In the genomic region with DNA sequence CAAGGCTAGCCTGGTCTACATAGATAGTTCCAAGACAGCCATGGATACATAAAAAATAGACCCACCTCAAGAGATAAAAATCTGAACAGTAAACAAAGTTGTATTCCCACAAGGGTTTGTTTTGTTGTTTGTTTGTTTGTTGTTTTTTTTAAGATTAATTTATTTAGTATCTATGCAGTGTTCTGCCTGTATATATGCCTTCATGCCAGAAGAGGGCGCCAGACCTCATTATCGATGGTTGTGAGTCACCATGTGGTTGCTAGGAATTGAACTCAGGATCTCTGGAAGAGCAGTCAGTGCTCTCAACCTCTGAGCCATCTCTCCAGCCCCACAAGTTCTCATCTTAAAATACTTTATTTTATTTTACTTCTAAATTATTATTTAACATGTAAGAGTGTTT, we compare ENCODE assay signal across 20 mouse cellular contexts. TPM values are rescaled to one million over a fixed set of nuclear protein-coding genes. Genes with fewer than 3 reads are reported as not detected.
DNase-seq lines count a peak whose midpoint lies in the region; ATAC-seq and TF ChIP-seq lines count a peak whose summit lies in the region.
"Had no signal": no experiment of that assay in that cellular context is flagged by ENCODE, and none has a peak within 500 bp of the region (broad histone marks: within the 10 kb centered on the region; RNA-seq: fewer than 3 reads in every experiment).

No protein-coding gene starts in this region.

- H3K4me3 ChIP-seq in intestine, postnatal 0 days (ENCODE audit: low read depth, low read length), result no peak overlapping the region
- H3K4me3 ChIP-seq in intestine, embryonic 15.5 days (replicated peaks), result no peak overlapping the region
- no peak overlapping the region for H3K4me3 ChIP-seq in lung, postnatal 0 days (ENCODE audit: low read depth, low read length)
- H3K4me3 ChIP-seq: forebrain, embryonic 12.5 days; heart, embryonic 15.5 days; limb, embryonic 15.5 days; neural tube, embryonic 12.5 days had no signal

- no peaks in the 10 kb centered on the region for H3K9me3 ChIP-seq in intestine, postnatal 0 days (ENCODE audit: control insufficient read depth)
- H3K9me3 ChIP-seq in intestine, embryonic 15.5 days, result no peaks in the 10 kb centered on the region
- H3K9me3 ChIP-seq in lung, postnatal 0 days (ENCODE audit: low read length), result no peaks in the 10 kb centered on the region
- H3K9me3 ChIP-seq: forebrain, embryonic 12.5 days; heart, embryonic 15.5 days; limb, embryonic 15.5 days; neural tube, embryonic 12.5 days had no signal

- no peaks in the 10 kb centered on the region for H3K36me3 ChIP-seq in intestine, postnatal 0 days (ENCODE audit: control insufficient read depth, insufficient read depth)
- no peaks in the 10 kb centered on the region for H3K36me3 ChIP-seq in intestine, embryonic 15.5 days
- H3K36me3 ChIP-seq in lung, postnatal 0 days (ENCODE audit: insufficient read depth, low read length), result no peaks in the 10 kb centered on the region
- H3K36me3 ChIP-seq: forebrain, embryonic 12.5 days; heart, embryonic 15.5 days; limb, embryonic 15.5 days; neural tube, embryonic 12.5 days had no signal

- H3K9ac ChIP-seq in intestine, postnatal 0 days (ENCODE audit: low read depth, low read length), result no peak overlapping the region
- H3K9ac ChIP-seq in intestine, embryonic 15.5 days, result no peak overlapping the region
- no peak overlapping the region for H3K9ac ChIP-seq in lung, postnatal 0 days (replicated peaks; ENCODE audit: low read depth)
- H3K9ac ChIP-seq: forebrain, embryonic 12.5 days; heart, embryonic 15.5 days; limb, embryonic 15.5 days; neural tube, embryonic 12.5 days had no signal

- TF ChIP-seq CTCF in intestine, postnatal 0 days (IDR thresholded peaks at IDR 0.05; ENCODE audit: low read depth), result peak; percentile 19; the same call in 1 of the 2 replicates
- 0 out of 2 replicates have a peak, but pooled peaks have one; percentile 4 for TF ChIP-seq CTCF in lung, postnatal 0 days (IDR thresholded peaks at IDR 0.05)

- no peak overlapping the region for H3K27ac ChIP-seq in intestine, postnatal 0 days (ENCODE audit: low read depth, low read length)
- H3K27ac ChIP-seq in intestine, embryonic 15.5 days, result no peak overlapping the region
- no peak overlapping the region for H3K27ac ChIP-seq in lung, postnatal 0 days (ENCODE audit: low read length)
- H3K27ac ChIP-seq: forebrain, embryonic 12.5 days; heart, embryonic 15.5 days; limb, embryonic 15.5 days; neural tube, embryonic 12.5 days had no signal

- no peak overlapping the region for H3K4me2 ChIP-seq in intestine, postnatal 0 days (replicated peaks; ENCODE audit: low read depth)
- H3K4me2 ChIP-seq in intestine, embryonic 15.5 days (replicated peaks), result no peak overlapping the region
- no peak overlapping the region for H3K4me2 ChIP-seq in lung, postnatal 0 days (replicated peaks; ENCODE audit: low read depth, low read length)
- H3K4me2 ChIP-seq: forebrain, embryonic 12.5 days; heart, embryonic 15.5 days; limb, embryonic 15.5 days; midbrain, embryonic 11.5 days; neural tube, embryonic 12.5 days had no signal

- ATAC-seq in intestine, postnatal 0 days, result no peak
- no peak for ATAC-seq in intestine, embryonic 15.5 days
- no peak for ATAC-seq in lung, postnatal 0 days

- no peaks in the 10 kb centered on the region for H3K27me3 ChIP-seq in intestine, postnatal 0 days (replicated peaks; ENCODE audit: control insufficient read depth, insufficient read depth, low read length)
- no peaks in the 10 kb centered on the region for H3K27me3 ChIP-seq in intestine, embryonic 15.5 days (replicated peaks)
- H3K27me3 ChIP-seq in lung, postnatal 0 days (replicated peaks; ENCODE audit: insufficient read depth, low read length), result no peaks in the 10 kb centered on the region
- H3K27me3 ChIP-seq: limb, embryonic 15.5 days; neural tube, embryonic 12.5 days had no signal

- no peak for DNase-seq in lung, postnatal 0 days (ENCODE audit: low spot score)
- no peak for DNase-seq in lung, postnatal 14 days
- peak; percentile 9 for DNase-seq in c-Kit-positive CD71-positive TER-119-positive erythroid progenitor cells, embryonic 14.5 days (ENCODE audit: low spot score)
- DNase-seq in layer of hippocampus, adult 11-12 months (ENCODE audit: low spot score), result no peak
- no peak for DNase-seq in adrenal gland, postnatal 4 days (ENCODE audit: low spot score in 2 of 2)
- DNase-seq: adrenal gland, adult 2 months; cerebellum, adult 9-10 months; gastrocnemius, postnatal 25 days; kidney, adult 8-10 months; kidney, postnatal 36 days; lung, adult 2 months; right cerebral cortex, postnatal 4 days; thymus, postnatal 4 days had no signal

- WGBS in intestine, postnatal 0 days, result 28% methylated on average over 2 of the region's 2 CpGs
- WGBS in intestine, embryonic 15.5 days, result 32% methylated on average over 2 of the region's 2 CpGs
- WGBS in lung, postnatal 0 days, result 30% methylated on average over 2 of the region's 2 CpGs

- no peaks in the 10 kb centered on the region for H3K4me1 ChIP-seq in intestine, postnatal 0 days (replicated peaks; ENCODE audit: control insufficient read depth, insufficient read depth, low read length)
- no peaks in the 10 kb centered on the region for H3K4me1 ChIP-seq in intestine, embryonic 15.5 days (replicated peaks)
- H3K4me1 ChIP-seq in lung, postnatal 0 days (ENCODE audit: insufficient read depth, low read depth, low read length), result no peaks in the 10 kb centered on the region
- H3K4me1 ChIP-seq: heart, embryonic 15.5 days; limb, embryonic 15.5 days had no signal

- TF ChIP-seq EP300 in lung, postnatal 0 days (IDR thresholded peaks at IDR 0.05), result no peak

RNA-seq across cellular contexts. Expression of a gene that starts 47.6 kb away (rescaled TPM):
- 0.47 and 0.76 TPM in 2 replicates for polyA plus RNA-seq in intestine, postnatal 0 days (2015; fragmentation: Nextera tagmentation; extraction: Ambion mirVana)
- polyA plus RNA-seq in intestine, embryonic 15.5 days (2015; fragmentation: Nextera tagmentation; extraction: Ambion mirVana), result 2.3 and 2.8 TPM in 2 replicates
- 0.20 and 0.21 TPM in 2 replicates for polyA plus RNA-seq in lung, postnatal 0 days (2015; fragmentation: Nextera tagmentation; extraction: Ambion mirVana)
- under 1 TPM; 0.59 TPM for total RNA-seq in adrenal gland, postnatal 4 days (2021)
- total RNA-seq: gastrocnemius, postnatal 25 days had no signal
